Mouse (Mus musculus): ENCODE measurements at regions not wholly inside any gene's neighbourhood (a gene's known extent, or its start where the extent isn't known, plus 50 kb on each side); places are given as distances from the start of the nearest gene placed in this dataset.

GRCm38 (mm10) chr13:14966187-14966726, 336.3 kb downstream of the AW209491 start:
- TF ChIP-seq CTCF (IDR thresholded peaks at IDR 0.05; ENCODE audit: low read depth), result no peak
- TF ChIP-seq EP300 (optimal IDR thresholded peaks at IDR 0.05), result no peak

Data from stomach, postnatal 0 days (tissue).